Mouse (Mus musculus) midbrain, embryonic 13.5 days (tissue): ENCODE results near the gene Trmt44. TPM values are rescaled to one million over a fixed set of nuclear protein-coding genes. Genes with fewer than 3 reads are reported as not detected.
"Not testable (repeated sequence)": the region's sequence is repeated elsewhere in the genome, so short reads cannot be mapped to it uniquely, and the experiment has no call there.

ENCODE experiments used
- ATAC-seq: fragments of 200-750 bp; cut with Nextera tagmentation; 2 replicates; pipeline ENCODE4 v1.8.0; 2017; ENCODE audit warnings: mild to moderate bottlenecking, moderate TSS enrichment, moderate library complexity
- H3K27ac ChIP-seq: fragments of 300-500 bp; sonication (generic); 2 replicates; pipeline ENCODE4 v1.5.1; 2015; ENCODE audit warnings: inconsistent platforms, mild to moderate bottlenecking, moderate library complexity
- H3K27me3 ChIP-seq: fragments of 300-500 bp; sonication (generic); 2 replicates; pipeline ENCODE4 v1.6.1; 2015; ENCODE audit warnings: mild to moderate bottlenecking, inconsistent platforms
- H3K36me3 ChIP-seq: fragments of 300-500 bp; sonication (generic); 2 replicates; pipeline ENCODE4 v1.6.1; 2015; ENCODE audit warnings: mild to moderate bottlenecking, inconsistent platforms
- H3K4me1 ChIP-seq: fragments of 300-500 bp; sonication (generic); replicated peaks from 2 replicates; pipeline ENCODE4 v1.6.1; 2015; ENCODE audit warnings: inconsistent platforms
- H3K4me2 ChIP-seq: fragments of 300-500 bp; sonication (generic); replicated peaks from 2 replicates; pipeline ENCODE4 v1.6.1; 2015; ENCODE audit warnings: moderate library complexity, mild to moderate bottlenecking, inconsistent platforms
- H3K4me3 ChIP-seq: fragments of 300-500 bp; sonication (generic); replicated peaks from 2 replicates; pipeline ENCODE4 v1.5.1; 2015; ENCODE audit warnings: mild to moderate bottlenecking, inconsistent platforms
- H3K9ac ChIP-seq: fragments of 300-500 bp; sonication (generic); replicated peaks from 2 replicates; pipeline ENCODE4 v1.6.1; 2015; ENCODE audit warnings: mild to moderate bottlenecking, inconsistent platforms
- H3K9me3 ChIP-seq: fragments of 300-500 bp; sonication (generic); 2 replicates; pipeline ENCODE4 v1.6.1; 2016; ENCODE audit warnings: mild to moderate bottlenecking, inconsistent platforms
- WGBS: fragments of 180-500 bp; shearing (Covaris S2); methylation state at CpG from one replicate; pipeline ENCODE4 v1.1.7; 2015; 5-methylcytosine and 5-hydroxymethylcytosine counted together
- polyA plus RNA-seq: library from polyadenylated mRNA; unstranded; fragments of >200 nt; fragmentation: Nextera tagmentation; extraction: Ambion mirVana; gene quantifications from 2 replicates; pipeline ENCODE4 v1.2.1, GENCODE M21; 2015

Trmt44 gene
- polyA plus RNA-seq, 1 experiment from 2014 or later = 7.2 TPM

GRCm38 (mm10) chr5:35606800-35607199, 31.9 kb upstream of the Trmt44 start:
- Histone ChIP-seq H3K4me3 (no peak overlapping the region), H3K27me3 (no peaks in the 10 kb centered on the region), H3K9me3 (no peaks in the 10 kb centered on the region), H3K4me2 (no peak overlapping the region), H3K4me1 (peaks cover 20% of the 10 kb centered on the region), H3K9ac (no peak overlapping the region), H3K27ac (no peak overlapping the region), H3K36me3 (peaks cover 42% of the 10 kb centered on the region)
- no peak for ATAC-seq
- 95% methylated on average over 7 of the region's 7 CpGs for WGBS

DNA sequence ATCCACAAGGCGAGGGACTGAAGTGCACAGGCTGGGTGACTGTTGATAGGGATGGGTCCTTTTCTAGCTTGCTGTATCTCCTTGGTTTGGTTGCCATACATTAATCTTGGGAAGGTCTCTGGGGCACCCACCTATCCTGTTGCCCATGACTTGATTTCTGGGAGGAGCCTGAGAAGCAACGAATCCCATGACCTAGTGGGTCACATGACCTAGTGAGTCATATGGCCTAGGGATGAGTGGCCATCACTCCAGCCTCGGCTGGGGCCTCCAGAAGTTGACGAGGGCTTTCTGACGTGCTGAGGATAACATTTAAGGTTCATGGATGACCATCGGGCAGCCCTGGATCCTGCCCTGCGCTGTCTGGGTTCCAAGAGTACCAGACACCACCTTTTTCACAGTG, 30.5 kb upstream of the Trmt44 start:
- Histone ChIP-seq H3K27ac (no peak overlapping the region), H3K27me3 (no peaks in the 10 kb centered on the region), H3K4me1 (peaks cover 20% of the 10 kb centered on the region), H3K36me3 (peaks cover 48% of the 10 kb centered on the region), H3K4me3 (no peak overlapping the region), H3K9me3 (no peaks in the 10 kb centered on the region), H3K9ac (no peak overlapping the region), H3K4me2 (no peak overlapping the region)
- no peak for ATAC-seq
- 84% methylated on average over 7 of the region's 7 CpGs for WGBS

DNA sequence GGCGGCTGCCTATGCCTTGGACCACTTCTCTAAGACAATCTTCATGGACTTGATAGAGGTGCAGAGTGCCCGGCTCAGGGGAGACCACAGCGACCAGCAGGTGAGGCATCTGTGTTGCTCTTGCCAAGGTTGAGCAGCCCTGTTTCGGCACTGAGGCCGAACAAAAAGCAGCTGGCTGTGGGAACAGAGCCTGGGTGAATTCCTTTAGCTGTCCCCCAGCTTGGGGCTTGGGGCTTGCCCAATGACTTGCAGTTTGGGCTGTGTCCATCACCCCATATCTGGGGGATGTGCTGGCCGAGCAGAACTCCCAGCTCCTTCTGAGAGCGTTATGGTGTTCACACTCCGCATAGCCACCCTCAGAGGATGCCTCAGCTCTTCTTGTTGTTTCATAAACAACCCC, 26.7 kb upstream of the Trmt44 start:
- Histone ChIP-seq H3K36me3 (peaks cover 81% of the 10 kb centered on the region), H3K9me3 (no peaks in the 10 kb centered on the region; the same call in 1 of the 2 replicates), H3K9ac (no peak overlapping the region), H3K4me1 (no peaks in the 10 kb centered on the region), H3K27me3 (no peaks in the 10 kb centered on the region), H3K27ac (no peak overlapping the region), H3K4me2 (no peak overlapping the region), H3K4me3 (no peak overlapping the region)
- ATAC-seq = no peak
- WGBS = 92% methylated on average over 8 of the region's 8 CpGs

DNA sequence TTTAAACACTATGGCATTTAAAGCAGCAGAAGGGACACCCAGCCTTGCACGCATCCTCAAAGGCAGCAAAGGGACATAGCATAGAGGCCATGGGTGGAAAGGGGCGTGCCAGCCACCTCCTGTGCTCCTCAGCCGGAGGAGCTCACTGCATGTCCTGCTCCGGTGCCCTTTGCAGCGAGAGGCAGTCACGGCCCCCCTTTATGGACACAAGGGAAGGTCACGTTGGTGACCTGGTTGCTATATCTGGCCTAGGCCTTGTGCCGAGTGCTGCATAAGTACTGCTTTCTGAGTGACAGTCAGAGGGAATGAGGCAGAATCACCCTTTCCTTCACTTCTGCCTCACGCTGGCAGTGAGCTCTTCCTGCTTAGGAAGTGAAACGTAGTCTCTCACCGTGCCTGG, 25.4 kb upstream of the Trmt44 start:
- no peak overlapping the region for H3K4me2 ChIP-seq
- peaks cover 74% of the 10 kb centered on the region for H3K36me3 ChIP-seq
- no peaks in the 10 kb centered on the region; the same call in 1 of the 2 replicates for H3K9me3 ChIP-seq
- no peak for ATAC-seq
- no peak overlapping the region for H3K27ac ChIP-seq
- no peaks in the 10 kb centered on the region for H3K27me3 ChIP-seq
- no peaks in the 10 kb centered on the region for H3K4me1 ChIP-seq
- H3K4me3 ChIP-seq = no peak overlapping the region
- 77% methylated on average over 11 of the region's 11 CpGs for WGBS
- no peak overlapping the region for H3K9ac ChIP-seq

GRCm38 (mm10) chr5:35596169-35597160, 21.6 kb upstream of the Trmt44 start:
- ATAC-seq = no peak
- H3K27me3 ChIP-seq = no peaks in the 10 kb centered on the region
- no peak overlapping the region for H3K4me2 ChIP-seq
- H3K4me3 ChIP-seq = no peak overlapping the region
- H3K4me1 ChIP-seq = no peaks in the 10 kb centered on the region
- peaks cover 77% of the 10 kb centered on the region for H3K36me3 ChIP-seq
- no peak overlapping the region for H3K9ac ChIP-seq
- no peaks in the 10 kb centered on the region; the same call in 1 of the 2 replicates for H3K9me3 ChIP-seq
- no peak overlapping the region for H3K27ac ChIP-seq
- WGBS = 85% methylated on average over 18 of the region's 18 CpGs

DNA sequence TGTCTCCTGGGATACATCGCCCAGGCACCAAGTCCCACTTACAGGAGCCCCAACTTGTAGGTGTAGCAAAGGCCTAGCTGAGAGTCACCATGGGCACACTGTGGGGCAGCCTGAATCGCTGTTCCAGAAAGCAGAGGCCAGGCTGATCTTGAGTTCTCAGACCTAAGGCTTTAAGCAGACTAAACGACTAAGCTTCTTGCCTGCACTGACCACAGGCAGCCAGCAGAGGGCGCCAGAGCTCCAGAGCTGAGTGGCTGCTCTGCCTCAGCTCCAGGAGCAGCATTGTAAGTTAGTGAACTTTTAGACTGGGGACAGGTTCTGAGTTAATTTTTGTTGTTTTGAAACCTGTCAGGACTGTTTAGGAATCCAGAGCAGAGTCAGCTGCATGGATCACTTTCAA, 20.8 kb upstream of the Trmt44 start:
- Histone ChIP-seq H3K27me3 (no peaks in the 10 kb centered on the region), H3K4me2 (no peak overlapping the region), H3K4me3 (no peak overlapping the region), H3K4me1 (no peaks in the 10 kb centered on the region), H3K27ac (no peak overlapping the region), H3K9ac (no peak overlapping the region), H3K36me3 (peaks cover 79% of the 10 kb centered on the region), H3K9me3 (peaks cover 4% of the 10 kb centered on the region; the same call in 1 of the 2 replicates)
- 20% methylated on average over 4 of the region's 4 CpGs for WGBS
- ATAC-seq = peak; percentile 67; the same call in 1 of the 2 replicates

GRCm38 (mm10) chr5:35594768-35595167, 19.9 kb upstream of the Trmt44 start:
- Histone ChIP-seq H3K9me3 (peaks cover 4% of the 10 kb centered on the region; the same call in 1 of the 2 replicates), H3K27ac (no peak overlapping the region), H3K36me3 (peaks cover 79% of the 10 kb centered on the region), H3K9ac (no peak overlapping the region), H3K4me3 (no peak overlapping the region), H3K4me1 (no peaks in the 10 kb centered on the region), H3K27me3 (no peaks in the 10 kb centered on the region), H3K4me2 (no peak overlapping the region)
- WGBS = 86% methylated on average over 4 of the region's 4 CpGs
- no peak for ATAC-seq

- H3K36me3 ChIP-seq = peaks cover 79% of the 10 kb centered on the region
- 91% methylated on average over 6 of the region's 6 CpGs for WGBS
Observed at GRCm38 (mm10) chr5:35593272-35593671, 18.4 kb upstream of the Trmt44 start.

GRCm38 (mm10) chr5:35592824-35593223, 18.0 kb upstream of the Trmt44 start:
- H3K27me3 ChIP-seq = no peaks in the 10 kb centered on the region
- H3K4me1 ChIP-seq = no peaks in the 10 kb centered on the region
- H3K27ac ChIP-seq = no peak overlapping the region
- H3K4me3 ChIP-seq = no peak overlapping the region
- WGBS = 80% methylated on average over 4 of the region's 4 CpGs
- H3K9me3 ChIP-seq = peaks cover 4% of the 10 kb centered on the region; the same call in 1 of the 2 replicates
- peaks cover 79% of the 10 kb centered on the region for H3K36me3 ChIP-seq
- no peak overlapping the region for H3K4me2 ChIP-seq
- ATAC-seq = no peak
- no peak overlapping the region for H3K9ac ChIP-seq

More at GRCm38 (mm10) chr5:35593272-35593671, 18.4 kb upstream of the Trmt44 start:
- no peaks in the 10 kb centered on the region for H3K4me1 ChIP-seq
- peaks cover 4% of the 10 kb centered on the region; the same call in 1 of the 2 replicates for H3K9me3 ChIP-seq
- H3K27ac ChIP-seq = no peak overlapping the region
- no peak overlapping the region for H3K4me3 ChIP-seq
- H3K27me3 ChIP-seq = no peaks in the 10 kb centered on the region
- no peak overlapping the region for H3K9ac ChIP-seq
- ATAC-seq = no peak
- H3K4me2 ChIP-seq = no peak overlapping the region

DNA sequence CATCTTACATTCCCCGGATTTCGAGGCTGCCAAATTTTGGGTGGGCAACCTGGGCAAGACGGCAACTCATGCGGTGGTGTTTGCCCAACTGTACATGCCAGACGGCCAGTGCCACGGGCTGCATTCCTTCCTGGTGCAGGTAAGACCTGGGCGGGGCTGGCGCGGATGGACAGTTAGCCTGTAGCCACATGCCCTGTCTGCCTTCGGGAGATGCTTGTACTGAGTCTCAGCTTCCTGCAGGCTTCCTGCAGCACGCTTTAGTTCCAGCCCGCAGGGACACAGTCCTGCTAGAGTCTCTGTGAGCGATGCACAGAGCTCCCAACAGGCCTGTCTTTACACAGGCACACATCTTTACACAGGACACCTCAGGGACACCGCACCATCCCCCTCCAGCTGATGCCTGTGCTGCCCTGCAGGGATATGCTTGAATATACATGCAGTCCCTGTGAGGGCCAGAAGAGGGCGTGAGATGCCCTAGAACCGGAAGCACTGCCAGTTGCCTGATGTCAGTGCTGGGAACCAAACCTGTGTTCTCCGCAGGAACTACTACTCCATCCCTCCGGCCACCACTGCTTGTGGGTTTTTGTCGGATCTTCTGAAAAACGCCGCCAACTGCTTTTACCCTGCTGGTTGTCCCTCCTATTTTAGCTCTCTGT, 17.3 kb upstream of the Trmt44 start:
- ATAC-seq = no peak
- Histone ChIP-seq H3K27me3 (no peaks in the 10 kb centered on the region), H3K4me2 (no peak overlapping the region), H3K9me3 (peaks cover 4% of the 10 kb centered on the region; the same call in 1 of the 2 replicates), H3K4me1 (no peaks in the 10 kb centered on the region), H3K27ac (no peak overlapping the region), H3K36me3 (peaks cover 77% of the 10 kb centered on the region), H3K9ac (no peak overlapping the region), H3K4me3 (no peak overlapping the region)
- 83% methylated on average over 21 of the region's 21 CpGs for WGBS

DNA sequence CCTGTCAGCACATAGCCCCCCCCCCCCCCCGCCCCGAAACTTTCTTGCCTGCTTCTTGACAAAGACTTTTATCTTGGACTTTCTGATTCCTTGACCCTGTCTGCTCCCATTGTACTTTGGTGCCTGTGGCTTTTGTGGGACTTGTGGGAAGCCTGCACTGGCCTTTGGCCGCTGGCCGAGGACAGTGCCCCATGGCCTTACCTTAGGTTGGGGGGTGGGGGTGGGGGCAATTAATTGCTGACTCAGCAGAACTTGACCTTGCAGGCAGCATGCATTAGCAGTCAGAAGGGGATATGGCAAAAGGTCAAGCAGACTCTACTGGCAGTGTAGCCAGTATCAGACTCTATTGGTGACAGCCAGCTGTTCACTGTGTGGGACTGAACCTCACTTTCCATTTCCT, 16.6 kb upstream of the Trmt44 start:
- H3K4me1 ChIP-seq = no peaks in the 10 kb centered on the region
- peaks cover 4% of the 10 kb centered on the region; the same call in 1 of the 2 replicates for H3K9me3 ChIP-seq
- peaks cover 75% of the 10 kb centered on the region for H3K36me3 ChIP-seq
- H3K27me3 ChIP-seq = no peaks in the 10 kb centered on the region
- no peak overlapping the region for H3K9ac ChIP-seq
- 91% methylated on average over 3 of the region's 4 CpGs for WGBS
- no peak overlapping the region for H3K27ac ChIP-seq
- no peak overlapping the region for H3K4me2 ChIP-seq
- no peak overlapping the region for H3K4me3 ChIP-seq
- no peak for ATAC-seq

DNA sequence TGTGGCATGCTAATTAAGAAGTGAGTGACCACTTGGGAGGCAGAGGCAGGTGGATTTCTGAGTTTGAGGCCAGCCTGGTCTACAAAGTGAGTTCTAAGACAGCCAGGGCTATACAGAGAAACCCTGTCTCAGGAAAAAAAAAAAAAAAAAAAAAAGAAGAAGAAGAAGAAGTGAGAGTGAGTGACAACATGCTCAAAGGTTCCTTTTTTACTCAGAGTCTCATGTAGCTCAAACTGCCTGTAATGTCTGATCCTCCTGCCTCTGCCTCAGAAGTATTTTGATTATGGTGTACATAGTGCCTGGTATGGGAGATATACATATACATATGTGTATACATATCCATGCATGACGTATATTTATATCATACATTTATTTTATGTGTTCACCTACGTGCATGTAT, 9.4 kb upstream of the Trmt44 start:
- WGBS = 85% methylated on average over 2 of the region's 2 CpGs
- Histone ChIP-seq H3K36me3 (peaks cover 18% of the 10 kb centered on the region), H3K4me1 (peaks cover 19% of the 10 kb centered on the region), H3K27me3 (peaks cover 16% of the 10 kb centered on the region), H3K4me2 (peak overlapping the region; percentile 67; the same call in 1 of the 2 replicates)
- H3K9ac ChIP-seq, H3K27ac ChIP-seq, H3K4me3 ChIP-seq, ATAC-seq, H3K9me3 ChIP-seq: not testable (repeated sequence)
